Mouse (Mus musculus): Measurements from ENCODE around the gene Hoxa10. TPM values are rescaled to one million over a fixed set of nuclear protein-coding genes. Genes with fewer than 3 reads are reported as not detected.

Hoxa10 gene
- polyA plus RNA-seq, 2 experiments from 2014 or later, result not detected

- peak; percentile 44 for ATAC-seq
These were observed 23.2 kb downstream of the Hoxa10 start for GRCm38 (mm10) chr6:52217459-52217768.

- no peak for ATAC-seq
These were observed 23.8 kb downstream of the Hoxa10 start for GRCm38 (mm10) chr6:52216691-52217458.

GRCm38 (mm10) chr6:52215771-52216535, 24.7 kb downstream of the Hoxa10 start:
- no peak for ATAC-seq

DNA sequence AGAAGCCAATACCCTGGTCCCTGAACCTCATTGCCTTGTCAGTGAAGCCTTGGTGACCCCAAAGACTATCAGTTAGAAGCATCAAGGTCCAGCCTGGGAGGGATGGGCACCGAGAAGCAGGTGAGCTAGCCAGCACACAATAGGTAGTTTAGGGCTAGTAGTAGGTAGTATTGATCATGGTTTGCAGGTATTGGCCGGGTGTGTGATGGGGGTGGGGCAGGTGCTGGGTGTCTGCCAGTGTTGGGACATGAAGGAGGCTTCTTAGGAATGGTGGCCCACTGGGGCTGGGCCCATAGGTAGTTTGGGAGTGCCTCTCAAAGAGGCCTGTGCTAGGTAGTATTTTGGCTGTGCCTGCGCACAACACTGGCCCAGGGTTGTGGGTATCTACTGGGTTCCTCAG, 25.6 kb downstream of the Hoxa10 start:
- ATAC-seq, result no peak

DNA sequence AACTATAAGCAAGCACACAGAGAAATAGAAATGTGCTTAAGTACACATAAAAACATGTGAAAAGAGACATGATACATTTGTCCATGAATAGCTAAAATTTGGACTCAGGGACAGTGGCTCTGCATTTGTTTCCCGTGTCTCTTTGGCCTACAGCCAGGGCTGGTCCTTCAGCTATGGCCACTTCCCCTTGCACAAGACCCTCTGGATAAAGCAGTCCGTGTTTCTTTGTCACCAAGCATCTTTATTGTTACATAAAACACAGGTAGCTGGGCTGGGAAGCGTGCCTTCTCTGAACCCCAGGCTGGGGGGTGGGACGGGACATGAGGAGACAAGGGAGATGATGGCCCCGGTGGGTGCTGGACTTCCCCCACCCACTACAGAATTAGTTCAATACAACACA, 26.4 kb downstream of the Hoxa10 start:
- no peak for ATAC-seq

- ATAC-seq, result peak; percentile 28
These were observed 27.3 kb downstream of the Hoxa10 start, which contains the start of the genes Hoxa3 and Gm28308 for GRCm38 (mm10) chr6:52213119-52213986. Gene Hoxa3, minus strand, starts transcription at chr6:52213336. Gene Gm28308, minus strand, starts transcription at chr6:52213339.

- peak; percentile 14 for ATAC-seq
These were observed 28.0 kb downstream of the Hoxa10 start for GRCm38 (mm10) chr6:52212556-52213118.

DNA sequence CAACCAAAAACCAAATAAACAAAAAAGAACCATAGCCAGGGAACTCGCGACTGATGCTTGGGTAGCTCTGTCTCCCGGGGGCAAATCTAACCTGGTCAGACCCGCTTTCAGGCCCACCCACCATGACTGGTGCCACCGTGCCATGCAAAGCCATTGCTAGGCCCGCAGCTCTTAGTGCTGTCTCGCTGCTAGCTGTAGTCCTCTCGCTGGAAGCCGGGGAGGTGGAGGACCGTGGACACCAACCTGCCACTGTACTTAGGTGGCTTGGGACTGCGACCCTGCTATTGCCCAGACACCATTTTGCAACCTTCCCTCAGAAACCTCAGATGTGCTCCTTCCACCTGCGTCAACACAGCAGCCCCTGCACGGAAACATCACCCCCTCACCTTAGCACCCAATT, 28.7 kb downstream of the Hoxa10 start:
- peak; percentile 31 for ATAC-seq

DNA sequence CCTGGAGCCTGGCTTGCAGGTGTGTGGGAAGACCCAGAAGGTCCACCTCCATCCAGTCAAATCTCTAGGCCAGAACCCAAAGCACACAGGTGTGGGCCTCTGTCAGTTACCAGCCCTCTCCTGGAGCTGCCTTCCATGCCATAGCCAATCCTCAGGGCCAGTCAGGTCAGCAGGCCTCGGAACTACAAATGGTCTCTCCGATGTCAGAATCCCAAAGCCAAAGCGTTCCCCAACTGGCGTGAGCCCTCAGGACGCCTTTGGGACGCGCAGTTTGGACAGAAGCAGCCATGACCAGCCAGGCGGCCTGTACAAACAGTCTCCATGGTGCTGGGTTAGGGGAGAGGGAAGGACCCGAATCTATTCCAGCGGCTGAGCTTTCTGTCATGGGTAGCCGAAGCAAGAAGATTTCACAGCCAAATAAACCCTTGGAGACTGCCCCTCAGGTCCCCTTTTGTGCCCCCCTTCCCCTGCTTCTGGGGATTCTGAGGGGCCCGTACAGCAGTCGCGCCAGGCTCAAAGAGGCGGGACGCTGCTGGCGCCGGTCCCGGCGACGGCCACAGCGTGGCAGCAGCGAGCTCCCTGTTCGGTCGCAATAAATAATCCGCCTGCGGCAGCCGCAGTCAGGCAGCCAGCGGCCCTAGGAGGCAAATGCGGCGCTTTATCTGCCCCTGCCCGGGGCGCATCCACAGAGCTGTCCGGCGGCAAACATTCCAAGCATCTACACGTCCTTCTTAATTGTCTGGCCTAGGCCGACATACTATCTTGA, 29.3 kb downstream of the Hoxa10 start:
- ATAC-seq, result peak; percentile 84

DNA sequence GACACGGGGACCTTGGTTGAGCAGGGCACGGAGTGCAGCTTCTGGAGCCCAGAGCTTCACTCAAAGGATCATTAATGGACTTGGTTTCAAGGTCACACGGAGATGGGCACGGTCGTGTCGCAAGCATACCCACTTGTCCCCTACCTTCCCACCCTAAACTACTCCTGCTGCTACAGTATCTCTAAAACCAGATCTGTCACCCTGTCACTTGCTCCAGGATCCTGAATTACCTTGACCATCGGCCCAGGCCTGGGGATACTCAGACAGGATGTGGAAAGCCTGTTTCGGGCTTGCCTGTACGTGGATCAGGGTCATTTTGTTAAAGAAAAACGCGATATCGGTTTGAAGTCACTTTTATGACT, 31.0 kb downstream of the Hoxa10 start:
- no peak for ATAC-seq

DNA sequence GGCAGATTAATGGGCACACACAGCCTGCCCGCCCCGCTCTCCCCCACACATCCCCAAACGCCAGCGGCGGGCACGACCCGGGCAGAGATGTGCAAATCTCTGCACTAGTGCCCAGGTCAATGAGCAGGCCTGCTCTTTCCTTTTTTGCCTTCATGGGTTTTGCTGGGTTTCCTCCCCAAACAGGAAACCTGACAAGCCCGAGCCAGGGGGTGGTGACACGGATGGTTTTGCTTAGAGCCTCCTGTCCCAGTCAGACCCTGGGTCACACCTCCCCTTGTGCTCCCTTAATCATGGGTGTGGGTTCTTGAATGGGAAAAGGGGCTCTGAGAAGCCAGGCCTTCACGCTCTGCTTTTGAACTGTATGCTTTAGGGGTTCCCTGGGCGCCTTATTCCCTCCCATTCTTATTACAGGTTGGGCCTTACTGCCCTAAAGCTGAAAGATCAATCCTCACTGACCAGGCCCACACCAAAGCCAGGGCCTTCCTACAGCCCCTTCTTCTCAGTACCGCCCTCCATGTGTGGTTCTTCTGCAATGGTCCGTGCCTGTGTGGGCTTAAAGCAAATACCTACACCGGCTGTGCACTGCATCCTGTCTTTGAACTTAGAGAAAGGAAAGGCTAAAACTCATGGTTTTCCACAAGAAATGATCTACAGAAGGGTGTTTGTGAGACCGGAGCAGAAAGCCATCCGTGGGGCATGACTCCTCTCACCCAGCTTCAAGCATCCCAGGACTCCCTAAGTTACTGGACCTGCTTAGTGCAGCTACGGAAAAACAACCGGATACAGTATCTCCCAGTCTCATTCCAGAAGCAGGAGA, 31.6 kb downstream of the Hoxa10 start:
- no peak for ATAC-seq

DNA sequence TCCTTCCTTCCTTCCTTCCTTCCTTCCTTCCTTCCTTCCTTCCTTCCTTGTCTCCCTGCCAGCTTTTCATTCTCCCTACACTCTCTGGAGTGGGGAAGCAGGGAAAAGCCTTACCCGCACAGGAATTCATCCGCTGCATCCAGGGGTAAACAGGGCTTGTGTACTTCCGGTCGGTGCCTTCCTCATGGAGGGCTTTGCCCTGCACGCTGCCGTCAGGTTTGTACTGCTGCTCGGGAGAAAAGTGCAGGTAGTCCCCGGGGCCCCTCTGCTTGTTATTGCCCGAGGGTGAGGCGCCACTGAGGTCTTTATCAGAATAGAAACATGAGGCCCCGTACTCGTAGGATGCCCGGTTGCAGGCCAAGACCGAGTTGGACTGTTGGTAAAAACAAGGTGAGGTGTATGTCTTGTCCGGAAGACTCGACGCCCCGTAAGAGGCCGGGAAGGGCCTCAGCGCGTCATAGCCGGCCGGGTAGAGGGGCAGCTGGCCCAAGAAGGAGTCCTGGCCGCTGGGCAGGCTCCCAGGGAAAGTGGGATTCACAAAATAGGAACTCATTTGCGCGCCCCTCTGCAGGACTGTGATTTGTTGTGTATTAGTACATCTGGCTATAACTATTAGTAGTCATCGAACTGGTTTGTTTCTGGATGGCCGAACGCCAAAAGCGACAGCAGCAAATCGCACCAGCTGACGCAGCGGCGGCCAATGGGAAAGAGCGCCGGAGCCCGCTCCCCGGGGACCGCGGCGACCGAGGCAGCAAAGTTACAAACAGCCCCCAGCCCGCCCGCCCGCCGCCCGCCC, 32.4 kb downstream of the Hoxa10 start, which contains the start of gene Hoxa6:
TSS of gene Hoxa6 (minus strand) at position 651 of the 796 bp plus-strand sequence.
- no peak for ATAC-seq

- ATAC-seq, result no peak
These were observed 33.0 kb downstream of the Hoxa10 start for GRCm38 (mm10) chr6:52207684-52207976.

- no peak for ATAC-seq
These were observed 33.6 kb downstream of the Hoxa10 start for GRCm38 (mm10) chr6:52206882-52207683.

GRCm38 (mm10) chr6:52205638-52206621, 34.7 kb downstream of the Hoxa10 start:
- ATAC-seq, result no peak

DNA sequence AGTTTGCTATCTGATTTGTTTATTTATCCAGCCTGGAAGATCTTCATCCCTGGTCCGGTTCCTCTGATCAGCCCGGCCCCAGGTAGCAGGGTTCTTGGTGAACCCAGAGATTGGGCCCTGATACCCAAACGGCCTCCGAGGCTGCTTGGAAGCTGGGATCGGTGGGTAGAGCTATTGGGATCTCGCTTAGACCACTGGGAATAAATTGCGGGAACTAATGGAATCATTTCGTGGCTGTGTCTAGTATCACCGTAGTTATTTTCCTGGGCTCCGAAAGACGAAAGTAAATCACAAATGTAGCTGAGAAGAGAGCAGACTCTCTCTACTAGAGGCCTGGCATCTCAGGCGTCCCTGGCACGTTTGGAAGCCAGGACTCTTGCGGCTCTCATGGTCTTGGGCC, 35.4 kb downstream of the Hoxa10 start:
- no peak for ATAC-seq

GRCm38 (mm10) chr6:52204050-52204752, 36.5 kb downstream of the Hoxa10 start, which contains the start of gene Hoxa5:
Gene Hoxa5, minus strand, starts transcription at chr6:52204587.
- ATAC-seq, result no peak
